Mouse (Mus musculus): ENCODE data around the gene 6430550D23Rik. TPM values are rescaled to one million over a fixed set of nuclear protein-coding genes. Genes with fewer than 3 reads are reported as not detected.
A peak's percentile ranks its signal among the peaks of the same experiment; 100 is the strongest.

The 6430550D23Rik gene
- total and polyA plus RNA-seq, 2 experiments from 2014 or later: 0.04 to 0.10 TPM

- no peaks in the 10 kb centered on the region for H3K4me1 ChIP-seq (ENCODE audit: control insufficient read depth, insufficient read depth)
- H3K27me3 ChIP-seq (ENCODE audit: control insufficient read depth, insufficient read depth, low read length): peaks cover 6% of the 10 kb centered on the region; the same call in 1 of the 2 replicates
- ATAC-seq (ENCODE audit: insufficient read depth, low read depth) (no peak), DNase-seq (ENCODE audit: low spot score) (no peak)
- no peak overlapping the region for H3K9ac ChIP-seq (replicated peaks; ENCODE audit: low read depth, low read length)
- WGBS: 84% methylated on average over 40 of the region's 40 CpGs
- no peak overlapping the region for H3K27ac ChIP-seq (ENCODE audit: low read depth)
- no peaks in the 10 kb centered on the region for H3K9me3 ChIP-seq (replicated peaks; ENCODE audit: control insufficient read depth, low read length)
- no peaks in the 10 kb centered on the region for H3K36me3 ChIP-seq (replicated peaks; ENCODE audit: control insufficient read depth, insufficient read depth, low read length)
- H3K4me2 ChIP-seq (ENCODE audit: low read depth, low read length): no peak overlapping the region
- TF ChIP-seq EP300 (IDR thresholded peaks at IDR 0.05; ENCODE audit: low read depth) (no peak), CTCF (IDR thresholded peaks at IDR 0.05; ENCODE audit: low read depth) (no peak)
- no peak overlapping the region for H3K4me3 ChIP-seq (ENCODE audit: low read depth, low read length)
Measured at GRCm38 (mm10) chr2:155941697-155942442, 65.9 kb downstream of the 6430550D23Rik start.

DNA sequence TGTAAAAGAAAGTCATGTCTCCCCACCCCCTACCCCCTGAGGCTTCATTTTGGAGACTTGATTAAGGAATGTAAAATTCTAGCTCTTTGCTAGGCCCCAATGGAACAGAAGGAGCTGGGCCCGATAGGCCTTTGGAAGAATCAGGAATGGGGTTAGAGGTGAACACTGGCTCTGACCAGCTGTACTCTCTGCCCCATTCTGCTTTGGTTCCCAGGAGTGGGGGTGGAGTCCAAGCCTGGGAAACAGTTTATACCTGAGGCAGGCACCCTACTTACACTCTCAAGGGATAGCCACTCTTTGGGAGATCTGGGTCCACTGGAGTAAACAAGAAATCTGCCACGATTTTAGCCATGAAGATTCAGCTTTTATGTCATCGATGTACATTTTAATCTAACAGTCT is 67.1 kb downstream of the 6430550D23Rik start, which contains the start of gene Gm15557:
Gene Gm15557, plus strand, starts transcription at position 48 of the 400 bp plus-strand sequence.
- ATAC-seq (ENCODE audit: insufficient read depth, low read depth): no peak

DNA sequence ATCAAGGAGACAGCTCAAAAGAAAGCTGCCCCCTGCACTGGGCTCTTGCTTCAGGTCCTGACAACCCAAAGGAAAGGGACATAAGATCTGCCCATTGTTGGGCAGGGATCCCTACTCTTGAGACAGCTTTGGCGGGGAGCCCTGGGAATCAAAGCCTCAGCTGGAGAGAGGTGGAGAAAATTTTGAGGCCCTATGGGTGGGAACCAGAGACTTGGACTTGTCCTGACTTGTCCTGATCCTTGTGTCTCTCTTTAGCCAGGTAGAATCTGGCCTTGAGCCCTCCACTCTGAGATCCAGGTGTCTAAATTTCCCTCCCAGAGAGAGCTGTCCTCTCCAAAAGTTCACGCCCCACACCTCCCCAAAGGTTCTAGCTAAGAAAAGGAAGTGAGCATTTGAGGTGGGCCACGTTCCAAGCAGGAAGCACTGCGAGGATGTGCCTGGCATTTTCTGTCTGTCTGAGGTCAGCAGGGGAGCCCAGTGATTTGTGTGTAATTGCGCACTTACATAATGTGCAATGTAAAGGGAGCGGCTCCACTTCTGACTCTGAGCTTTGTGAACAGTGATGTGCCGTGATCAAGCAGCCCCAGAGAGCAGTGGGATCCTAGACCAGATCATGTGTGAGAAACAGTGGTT is 67.8 kb downstream of the 6430550D23Rik start:
- no peaks in the 10 kb centered on the region for H3K36me3 ChIP-seq (replicated peaks; ENCODE audit: control insufficient read depth, insufficient read depth, low read length)
- H3K27me3 ChIP-seq (ENCODE audit: control insufficient read depth, insufficient read depth, low read length): peaks cover 6% of the 10 kb centered on the region; the same call in 1 of the 2 replicates
- no peak overlapping the region for H3K4me3 ChIP-seq (ENCODE audit: low read depth, low read length)
- no peak for TF ChIP-seq EP300 (IDR thresholded peaks at IDR 0.05; ENCODE audit: low read depth)
- TF ChIP-seq CTCF (IDR thresholded peaks at IDR 0.05; ENCODE audit: low read depth): no peak
- ATAC-seq (ENCODE audit: insufficient read depth, low read depth): no peak
- no peaks in the 10 kb centered on the region for H3K9me3 ChIP-seq (replicated peaks; ENCODE audit: control insufficient read depth, low read length)
- no peak overlapping the region for H3K4me2 ChIP-seq (ENCODE audit: low read depth, low read length)
- WGBS: 58% methylated on average over 7 of the region's 7 CpGs
- no peak overlapping the region for H3K9ac ChIP-seq (replicated peaks; ENCODE audit: low read depth, low read length)
- DNase-seq (ENCODE audit: low spot score): no peak
- H3K27ac ChIP-seq (ENCODE audit: low read depth): no peak overlapping the region
- no peaks in the 10 kb centered on the region for H3K4me1 ChIP-seq (ENCODE audit: control insufficient read depth, insufficient read depth)

More for the DNA sequence above, 67.1 kb downstream of the 6430550D23Rik start, which contains the start of gene Gm15557:
- Histone ChIP-seq H3K9me3 (replicated peaks; ENCODE audit: control insufficient read depth, low read length) (no peaks in the 10 kb centered on the region), H3K4me2 (ENCODE audit: low read depth, low read length) (no peak within 1 kb of the TSS), H3K9ac (replicated peaks; ENCODE audit: low read depth, low read length) (no peak within 1 kb of the TSS), H3K27me3 (ENCODE audit: control insufficient read depth, insufficient read depth, low read length) (peaks cover 6% of the 10 kb centered on the region; the same call in 1 of the 2 replicates), H3K36me3 (replicated peaks; ENCODE audit: control insufficient read depth, insufficient read depth, low read length) (no peaks in the 10 kb centered on the region), H3K4me3 (ENCODE audit: low read depth, low read length) (no peak within 1 kb of the TSS), H3K27ac (ENCODE audit: low read depth) (no peak within 1 kb of the TSS), H3K4me1 (ENCODE audit: control insufficient read depth, insufficient read depth) (no peaks in the 10 kb centered on the region)
- TF ChIP-seq CTCF (IDR thresholded peaks at IDR 0.05; ENCODE audit: low read depth) (no peak), EP300 (IDR thresholded peaks at IDR 0.05; ENCODE audit: low read depth) (no peak)
- 87% methylated on average over 3 of the region's 3 CpGs for WGBS
- no peak for DNase-seq (ENCODE audit: low spot score)

- TF ChIP-seq EP300 (IDR thresholded peaks at IDR 0.05; ENCODE audit: low read depth): no peak
- TF ChIP-seq CTCF (IDR thresholded peaks at IDR 0.05; ENCODE audit: low read depth): 0 out of 2 replicates have a peak, but pooled peaks have one; percentile 6
- Histone ChIP-seq H3K4me2 (ENCODE audit: low read depth, low read length) (peak within 1 kb of the TSS; percentile 84), H3K4me3 (ENCODE audit: low read depth, low read length) (peak within 1 kb of the TSS; percentile 81), H3K27me3 (ENCODE audit: control insufficient read depth, insufficient read depth, low read length) (no peaks in the 10 kb centered on the region), H3K27ac (ENCODE audit: low read depth) (peak within 1 kb of the TSS; percentile 81), H3K4me1 (ENCODE audit: control insufficient read depth, insufficient read depth) (peaks cover 4% of the 10 kb centered on the region; the same call in 1 of the 2 replicates), H3K36me3 (replicated peaks; ENCODE audit: control insufficient read depth, insufficient read depth, low read length) (no peaks in the 10 kb centered on the region), H3K9ac (replicated peaks; ENCODE audit: low read depth, low read length) (peak within 1 kb of the TSS; percentile 71), H3K9me3 (replicated peaks; ENCODE audit: control insufficient read depth, low read length) (no peaks in the 10 kb centered on the region)
- ATAC-seq (ENCODE audit: insufficient read depth, low read depth) (peak; percentile 95), DNase-seq (ENCODE audit: low spot score) (peak; percentile 92)
- WGBS: under 1% methylated on average over 38 of the region's 38 CpGs
Measured at GRCm38 (mm10) chr2:155929531-155930442, 78.0 kb downstream of the 6430550D23Rik start, which contains the start of gene Uqcc1. Gene Uqcc1, minus strand, starts transcription at chr2:155930310.
